Mouse (Mus musculus) R1 (cell line): ENCODE measurements around the gene Arhgef1.
"Not testable (repeated sequence)": the region's sequence is repeated elsewhere in the genome, so short reads cannot be mapped to it uniquely, and the experiment has no call there.

Experiments used
- DNase-seq: peaks from one replicate; pipeline ENCODE4 v3.0.0-alpha.2; 2018; ENCODE audit warnings: low read depth, low spot score

Gene Arhgef1

GRCm38 (mm10) chr7:24890281-24891216 is 12.2 kb upstream of the Arhgef1 start:
- DNase-seq: peak; percentile 95

- DNase-seq: peak; percentile 53
Observed at GRCm38 (mm10) chr7:24891241-24892124, 11.2 kb upstream of the Arhgef1 start.

GRCm38 (mm10) chr7:24892125-24892583 is 10.6 kb upstream of the Arhgef1 start:
- DNase-seq: peak; percentile 54

GRCm38 (mm10) chr7:24895749-24896148 is 7.0 kb upstream of the Arhgef1 start:
- DNase-seq: not testable (repeated sequence)

- DNase-seq: no peak
Observed at GRCm38 (mm10) chr7:24896269-24896668, 6.4 kb upstream of the Arhgef1 start.

GRCm38 (mm10) chr7:24897224-24897623 is 5.5 kb upstream of the Arhgef1 start, which contains the start of gene Cd79a:
Gene Cd79a (plus strand): TSS chr7:24897381.
- peak; percentile 7 for DNase-seq

GRCm38 (mm10) chr7:24897959-24898358 is 4.8 kb upstream of the Arhgef1 start:
- DNase-seq: no peak

- DNase-seq: no peak
Observed at GRCm38 (mm10) chr7:24901114-24901513, 1.6 kb upstream of the Arhgef1 start.

GRCm38 (mm10) chr7:24901842-24902241 is 870 bp upstream of the Arhgef1 start:
- no peak for DNase-seq

GRCm38 (mm10) chr7:24902264-24902629 is 465 bp upstream of the Arhgef1 start:
- DNase-seq: no peak

GRCm38 (mm10) chr7:24903444-24903825 is 723 bp downstream of the Arhgef1 start:
- no peak for DNase-seq

GRCm38 (mm10) chr7:24904070-24904483 is 1.4 kb downstream of the Arhgef1 start:
- peak; percentile 98 for DNase-seq

GRCm38 (mm10) chr7:24904936-24905335 is 2.2 kb downstream of the Arhgef1 start:
- DNase-seq: peak; percentile 85

- DNase-seq: peak; percentile 60
Observed at GRCm38 (mm10) chr7:24906551-24906950, 3.8 kb downstream of the Arhgef1 start.

- peak; percentile 67 for DNase-seq
Observed at GRCm38 (mm10) chr7:24907211-24907748, 4.6 kb downstream of the Arhgef1 start.

- DNase-seq: no peak
Observed at GRCm38 (mm10) chr7:24912480-24912879, 9.8 kb downstream of the Arhgef1 start.

GRCm38 (mm10) chr7:24918763-24919323 is 16.1 kb downstream of the Arhgef1 start:
- DNase-seq: no peak

GRCm38 (mm10) chr7:24919728-24920127 is 17.0 kb downstream of the Arhgef1 start:
- peak; percentile 33 for DNase-seq

GRCm38 (mm10) chr7:24930475-24930874 is 27.8 kb downstream of the Arhgef1 start:
- no peak for DNase-seq

- no peak for DNase-seq
Observed at GRCm38 (mm10) chr7:24931651-24932050, 28.9 kb downstream of the Arhgef1 start.

- no peak for DNase-seq
Observed at GRCm38 (mm10) chr7:24943641-24944040, 40.9 kb downstream of the Arhgef1 start.
